Mouse (Mus musculus) lung, postnatal 14 days (tissue): ENCODE measurements around the gene Zfp128.
"Not testable (repeated sequence)": the region's sequence is repeated elsewhere in the genome, so short reads cannot be mapped to it uniquely, and the experiment has no call there.

Experiments
- DNase-seq: peaks from one replicate; pipeline ENCODE4 v3.0.0; 2021

The Zfp128 gene

DNA sequence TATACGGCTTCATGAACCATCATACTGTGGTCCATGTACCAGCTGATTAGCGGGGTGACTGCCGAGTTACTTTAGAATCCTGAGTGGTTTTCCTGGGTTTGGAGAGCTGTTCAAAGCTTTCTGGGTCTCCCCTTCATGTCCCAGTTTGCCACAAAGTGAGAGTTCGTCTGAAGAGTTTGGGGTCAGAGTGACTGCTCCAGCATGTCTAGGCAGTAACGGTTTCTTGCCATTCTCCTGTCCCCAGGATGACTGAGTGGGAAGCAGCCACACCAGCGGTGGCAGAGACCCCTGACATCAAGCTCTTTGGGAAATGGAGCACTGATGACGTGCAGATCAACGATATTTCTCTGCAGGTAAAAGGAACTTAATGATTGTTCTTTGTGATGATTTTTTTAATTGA lies 41.8 kb downstream of the Zfp128 start:
- DNase-seq = no peak

- DNase-seq = no peak
These were observed 45.3 kb downstream of the Zfp128 start for GRCm38 (mm10) chr7:12926316-12926715.

DNA sequence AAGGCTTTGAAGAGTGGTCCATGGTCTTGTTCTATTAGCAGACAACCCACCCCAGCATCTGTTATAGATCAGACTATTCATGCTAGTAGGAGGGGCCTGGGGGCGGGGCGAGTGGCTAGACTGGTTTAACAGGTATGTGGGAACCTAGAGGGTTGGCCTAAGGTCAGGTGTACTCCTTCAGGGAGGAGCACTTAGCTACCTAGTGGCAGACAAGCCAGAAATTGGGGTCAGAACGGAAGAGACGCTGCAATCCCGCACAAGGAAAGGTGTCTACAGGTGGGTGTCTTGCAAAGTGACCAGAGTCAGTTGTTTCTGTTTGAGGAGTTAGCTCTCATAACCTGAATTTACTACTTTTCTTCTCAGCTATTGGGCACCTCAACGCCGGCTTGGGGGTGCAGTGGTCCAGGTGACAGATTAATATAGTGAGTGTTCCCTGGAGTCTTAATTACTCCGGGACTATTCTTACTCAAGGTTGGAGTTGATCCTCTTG lies 46.3 kb downstream of the Zfp128 start, which contains the start of gene Rnf225:
Rnf225 (plus strand) TSS at position 226 of the 490 bp plus-strand sequence.
- peak; percentile 76 for DNase-seq

DNA sequence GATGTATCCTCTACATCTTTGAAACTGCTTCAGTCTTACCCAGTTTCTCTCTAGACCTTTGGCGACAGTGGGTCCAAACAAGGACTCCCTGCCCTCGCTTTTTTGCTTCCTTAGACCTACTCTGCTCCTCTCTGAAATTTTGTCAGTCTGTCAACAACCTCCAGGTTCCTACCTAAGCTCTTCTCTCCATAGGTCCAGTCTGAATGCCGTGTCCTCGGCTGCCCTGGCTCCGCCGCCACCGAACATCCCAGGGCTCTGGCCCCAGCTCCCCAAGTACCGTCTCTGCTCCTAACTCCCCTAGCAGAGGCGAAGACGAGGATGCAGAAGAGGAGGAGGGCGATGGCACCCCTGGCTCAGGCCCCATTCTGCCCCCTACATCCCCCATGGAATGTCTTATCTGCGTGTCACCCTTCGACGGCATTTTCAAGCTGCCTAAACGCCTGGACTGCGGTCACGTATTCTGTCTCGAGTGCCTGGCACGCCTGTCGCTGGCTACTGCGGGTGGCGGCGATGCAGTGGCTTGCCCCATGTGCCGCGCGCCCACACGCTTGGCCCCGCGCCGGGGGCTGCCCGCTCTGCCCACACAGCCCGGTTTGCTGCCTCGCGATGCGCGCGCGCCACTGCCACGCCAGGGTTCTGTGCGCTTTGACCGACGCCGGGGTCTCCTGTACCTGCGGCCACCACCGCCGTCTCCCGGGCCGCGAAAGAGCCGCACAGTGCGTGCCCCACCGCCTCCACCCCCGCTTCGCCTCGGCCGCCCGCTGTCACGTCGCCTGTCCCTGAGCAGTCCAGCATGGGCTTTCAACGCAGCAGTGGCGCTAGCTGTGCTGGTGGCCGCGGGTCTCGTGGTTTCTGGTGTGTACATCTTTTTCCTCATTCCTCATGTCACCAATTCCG lies 47.0 kb downstream of the Zfp128 start:
- peak; percentile 20 for DNase-seq

- DNase-seq = no peak
These were observed 52.7 kb downstream of the Zfp128 start for GRCm38 (mm10) chr7:12933615-12934140.

DNA sequence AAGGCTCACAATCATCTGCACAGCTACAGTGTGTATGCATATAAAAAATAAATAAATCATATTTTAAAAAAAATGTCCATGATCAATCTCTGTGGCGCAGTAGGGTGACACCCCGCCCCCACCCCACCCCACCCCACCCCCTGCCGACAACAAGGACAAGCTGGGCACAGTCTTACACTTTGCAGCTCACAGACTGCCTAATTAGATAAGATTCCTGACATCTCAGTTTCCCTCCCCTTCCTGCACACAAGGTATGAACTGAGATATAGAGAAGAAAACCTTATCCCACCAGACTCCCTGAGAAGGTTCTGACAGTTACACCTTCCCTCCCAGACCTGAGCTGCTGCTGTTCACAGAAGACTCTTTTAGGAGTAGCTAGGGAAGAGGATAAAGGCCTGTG lies 53.8 kb downstream of the Zfp128 start:
- no peak for DNase-seq

- not testable (repeated sequence) for DNase-seq
These were observed 56.4 kb downstream of the Zfp128 start for GRCm38 (mm10) chr7:12937254-12937803.

GRCm38 (mm10) chr7:12940599-12940998 lies 59.6 kb downstream of the Zfp128 start:
- no peak for DNase-seq
